Mouse (Mus musculus) heart, adult 8-10 months (tissue): ENCODE measurements around the gene Angptl2. TPM values are rescaled to one million over a fixed set of nuclear protein-coding genes. Genes with fewer than 3 reads are reported as not detected.
A peak's percentile ranks its signal among the peaks of the same experiment; 100 is the strongest.

Experiments
- DNase-seq: peaks from one replicate; pipeline ENCODE4 v3.0.0; 2022; ENCODE audit warnings: low spot score
- total RNA-seq, 4 experiments: library from RNA; stranded (reverse); gene quantifications; 2 replicates each; pipeline ENCODE4 v1.2.4; 2022

Angptl2 gene
- total RNA-seq, 4 experiments from 2014 or later, result 32.9 to 57.7 (median 53.5) TPM

DNA sequence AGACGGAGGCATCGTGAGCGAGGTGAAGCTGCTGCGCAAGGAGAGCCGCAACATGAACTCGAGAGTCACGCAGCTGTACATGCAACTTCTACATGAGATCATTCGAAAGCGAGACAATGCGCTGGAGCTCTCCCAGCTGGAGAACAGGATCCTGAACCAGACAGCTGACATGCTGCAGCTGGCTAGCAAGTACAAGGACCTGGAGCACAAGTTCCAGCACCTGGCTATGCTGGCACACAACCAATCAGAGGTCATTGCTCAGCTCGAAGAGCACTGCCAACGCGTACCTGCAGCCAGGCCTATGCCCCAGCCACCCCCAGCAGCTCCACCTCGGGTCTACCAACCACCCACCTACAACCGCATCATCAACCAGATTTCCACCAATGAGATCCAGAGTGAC lies 12.7 kb downstream of the Angptl2 start:
- DNase-seq, result peak; percentile 45

DNA sequence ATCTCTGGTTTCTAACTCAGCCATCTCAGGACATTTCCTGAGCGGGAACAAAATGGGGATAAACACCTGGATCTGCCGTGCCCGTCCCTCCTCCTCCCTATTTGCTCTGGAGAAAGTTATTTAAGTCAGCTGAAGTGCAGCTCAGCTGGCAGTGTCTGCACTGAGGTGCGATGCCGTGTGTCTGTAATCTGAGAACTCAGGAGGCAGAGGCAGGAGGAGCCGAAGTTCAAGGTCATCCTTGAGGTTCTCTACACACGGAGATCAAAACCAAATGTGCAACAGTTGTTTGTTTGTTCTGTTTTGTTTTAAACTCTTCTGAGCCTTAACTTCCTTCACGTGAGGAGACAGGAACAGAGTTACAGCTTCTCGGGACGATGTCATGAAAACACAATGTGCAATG lies 14.8 kb downstream of the Angptl2 start:
- DNase-seq, result no peak

DNA sequence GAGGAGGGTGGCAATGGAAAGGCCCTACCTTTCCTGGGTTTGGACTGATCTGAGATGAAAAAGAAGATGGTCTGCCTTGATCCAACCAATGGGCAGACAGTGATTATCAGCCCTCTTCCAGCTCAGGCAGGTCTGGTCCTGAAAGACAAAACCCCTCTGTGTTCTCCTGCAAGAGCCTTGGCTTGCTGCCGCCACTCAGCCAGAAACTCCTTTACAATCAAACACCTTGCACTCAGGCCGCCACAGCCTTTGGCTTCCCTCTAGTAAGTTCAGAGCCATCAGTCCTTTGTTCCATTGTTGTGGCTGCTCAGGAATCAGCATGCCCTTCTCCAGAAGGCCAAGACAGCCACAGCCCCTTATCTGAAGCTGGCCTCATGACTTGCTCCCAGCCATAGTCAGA lies 15.9 kb downstream of the Angptl2 start:
- no peak for DNase-seq

DNA sequence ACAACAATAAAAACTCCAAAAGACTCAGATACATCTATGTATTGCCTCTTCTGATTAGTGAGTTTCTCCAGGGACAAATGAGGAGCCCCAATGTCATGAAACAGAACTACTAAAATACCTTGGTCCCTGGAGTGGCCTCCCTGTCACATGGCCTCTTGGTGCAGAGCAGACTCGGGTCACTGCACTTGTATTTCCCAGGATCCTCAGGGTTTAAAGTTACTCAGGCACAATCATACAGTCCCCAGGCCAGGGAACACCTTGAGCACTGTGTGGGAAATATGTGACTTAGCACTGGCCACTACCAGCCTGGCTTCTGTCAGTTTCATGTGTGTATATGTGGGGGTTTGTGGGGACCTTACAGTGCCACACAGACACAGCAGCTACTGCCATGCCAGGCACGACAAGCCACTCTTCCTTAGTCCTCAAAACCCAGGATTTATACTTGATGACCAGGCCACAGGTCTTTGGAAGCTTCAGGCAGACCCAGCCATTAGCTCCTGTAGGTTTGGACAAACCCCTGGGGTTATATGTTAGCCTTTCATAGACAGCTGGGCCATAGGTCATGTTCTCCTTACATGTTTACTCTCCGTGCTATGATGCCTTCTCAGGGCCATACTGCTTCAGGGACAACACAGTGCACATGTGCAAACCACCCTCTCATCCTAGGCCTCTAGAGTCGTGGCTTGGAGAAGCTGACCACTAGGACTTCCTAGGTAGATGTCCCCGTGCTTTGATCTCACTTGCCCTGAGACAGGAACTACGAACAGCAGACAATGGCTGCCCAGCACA lies 17.1 kb downstream of the Angptl2 start:
- DNase-seq, result no peak

DNA sequence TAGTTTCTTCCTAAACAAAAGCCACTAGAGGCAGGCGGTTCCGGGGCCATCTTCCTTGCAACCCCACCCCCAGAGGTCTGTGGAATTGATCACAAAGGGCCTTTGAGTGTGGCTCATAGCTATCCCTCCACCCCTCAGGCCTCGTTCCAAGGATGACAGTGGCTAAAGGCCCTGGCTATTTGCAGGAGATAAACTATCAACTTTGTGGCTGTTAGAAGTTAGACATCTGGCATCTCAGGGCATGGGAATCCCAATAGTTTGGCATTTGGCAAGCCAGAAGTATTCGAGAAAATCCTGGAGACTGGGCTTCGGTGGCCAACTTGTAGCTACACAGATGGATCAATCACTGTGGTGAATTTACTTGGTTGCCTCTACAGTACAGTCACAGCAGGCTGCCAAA lies 18.0 kb downstream of the Angptl2 start:
- DNase-seq, result no peak

DNA sequence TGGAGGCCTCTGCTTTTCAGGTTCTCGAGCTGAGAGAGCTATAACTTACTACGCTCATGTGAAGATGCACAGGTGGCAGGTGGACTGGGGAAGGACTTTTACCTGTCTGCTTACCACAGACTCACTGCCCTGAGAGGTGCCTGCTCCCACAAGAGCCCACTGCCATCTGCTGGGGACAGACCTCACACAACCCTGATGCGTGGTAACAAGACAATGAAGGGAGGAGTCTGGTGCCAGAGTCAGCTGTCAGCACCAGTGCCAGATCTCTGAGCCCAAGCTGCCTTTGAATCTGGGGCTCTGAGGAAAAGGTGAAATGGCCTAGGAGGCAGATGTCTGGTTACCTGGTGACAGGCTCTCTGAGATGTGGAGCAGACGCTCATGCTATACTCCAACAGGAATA lies 19.0 kb downstream of the Angptl2 start:
- no peak for DNase-seq

DNA sequence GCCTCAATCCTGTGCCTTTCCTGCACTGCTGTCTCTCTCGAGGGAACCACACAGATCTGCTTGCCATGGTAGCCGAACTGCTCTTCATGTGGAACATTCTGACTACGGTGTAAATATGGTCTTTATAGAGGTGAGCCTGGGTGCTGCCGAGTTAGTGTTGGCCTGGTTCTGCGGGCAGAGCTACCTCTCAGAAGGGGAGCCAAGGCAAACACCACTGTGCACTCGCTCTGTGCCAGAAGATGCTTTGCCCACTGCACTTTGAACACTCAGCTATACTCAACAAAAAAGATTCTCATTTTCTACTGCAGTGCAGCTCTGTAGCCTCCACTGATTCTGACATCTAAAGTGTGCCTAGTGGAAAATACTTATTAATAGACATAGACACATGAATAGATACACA lies 21.7 kb downstream of the Angptl2 start:
- no peak for DNase-seq

DNA sequence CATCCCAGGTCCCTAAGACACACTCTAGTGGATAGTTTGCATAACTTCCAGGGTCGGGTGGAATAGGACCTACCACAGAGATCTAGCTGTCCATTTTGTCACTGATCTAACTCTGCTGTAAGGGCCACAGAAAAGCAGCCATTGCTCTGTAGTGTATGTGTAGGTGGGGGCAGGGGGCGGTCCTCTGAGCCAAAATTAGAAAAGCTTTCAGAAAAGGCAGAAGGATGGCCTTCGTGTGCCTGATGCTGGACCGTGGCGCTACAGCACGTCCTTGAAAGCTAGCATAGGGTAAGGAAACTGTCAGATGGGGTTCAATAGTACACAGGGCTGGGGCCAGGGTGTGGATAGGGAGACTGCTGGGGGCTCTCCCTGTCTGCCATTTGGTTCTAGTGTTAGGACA lies 29.0 kb downstream of the Angptl2 start:
- DNase-seq, result no peak

DNA sequence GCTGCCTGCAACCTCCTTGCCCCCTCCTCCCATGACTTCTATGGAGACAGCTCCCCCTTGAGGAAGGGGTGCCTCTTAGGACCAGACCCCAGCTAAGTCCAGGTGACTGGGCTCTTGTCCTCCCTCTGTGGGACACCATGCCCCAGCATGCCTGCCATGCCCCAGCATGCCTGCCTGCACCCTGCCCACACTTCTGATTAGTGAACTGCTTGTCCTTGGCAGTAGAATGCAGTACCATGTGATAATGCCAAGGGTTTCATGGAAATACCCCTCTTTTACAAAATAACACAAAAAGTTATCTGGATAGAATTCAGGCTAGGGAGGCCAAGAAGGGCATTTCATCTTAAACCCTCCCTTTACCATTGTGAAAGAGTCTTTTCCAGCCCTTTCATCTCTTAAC lies 29.5 kb downstream of the Angptl2 start:
- no peak for DNase-seq

DNA sequence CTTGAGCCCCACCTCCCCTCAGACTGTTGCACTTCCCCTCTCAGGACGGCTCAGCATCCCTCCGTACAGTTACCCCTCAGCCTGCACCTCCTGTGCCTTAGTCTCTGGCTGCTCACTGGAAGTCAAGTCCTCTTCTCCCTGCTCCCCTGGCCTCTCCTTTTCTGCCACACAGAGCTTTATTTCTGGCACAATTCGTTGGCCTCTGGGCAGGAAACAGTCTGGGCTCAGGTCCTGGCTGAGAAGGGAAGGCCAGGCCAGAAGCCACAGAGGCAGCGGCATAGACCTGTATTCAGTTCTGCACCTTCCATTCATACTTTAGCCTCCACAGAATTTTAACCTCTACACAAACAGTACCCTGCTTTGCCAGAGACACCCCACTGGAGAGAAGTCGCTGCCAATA lies 31.0 kb downstream of the Angptl2 start:
- DNase-seq, result no peak

DNA sequence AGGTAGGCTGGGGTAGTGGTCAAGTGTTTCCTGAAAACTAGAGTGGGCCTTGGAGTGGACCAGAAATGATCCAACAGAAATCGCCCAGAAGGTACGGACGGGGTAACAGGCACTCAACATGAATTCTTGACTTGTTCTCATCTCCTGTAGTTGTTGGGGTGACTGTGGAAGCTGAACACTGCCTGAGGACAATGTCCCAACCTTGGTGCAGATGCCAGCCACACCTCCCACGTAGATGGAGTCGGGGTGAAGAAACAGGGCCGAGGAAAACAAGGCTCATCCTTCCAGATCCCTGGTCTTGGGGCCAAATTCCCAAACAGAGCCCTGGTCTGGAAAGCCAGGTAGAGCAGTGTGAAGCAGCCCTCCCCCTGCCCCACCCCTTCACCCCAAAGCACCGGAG lies 32.7 kb downstream of the Angptl2 start:
- DNase-seq, result no peak

DNA sequence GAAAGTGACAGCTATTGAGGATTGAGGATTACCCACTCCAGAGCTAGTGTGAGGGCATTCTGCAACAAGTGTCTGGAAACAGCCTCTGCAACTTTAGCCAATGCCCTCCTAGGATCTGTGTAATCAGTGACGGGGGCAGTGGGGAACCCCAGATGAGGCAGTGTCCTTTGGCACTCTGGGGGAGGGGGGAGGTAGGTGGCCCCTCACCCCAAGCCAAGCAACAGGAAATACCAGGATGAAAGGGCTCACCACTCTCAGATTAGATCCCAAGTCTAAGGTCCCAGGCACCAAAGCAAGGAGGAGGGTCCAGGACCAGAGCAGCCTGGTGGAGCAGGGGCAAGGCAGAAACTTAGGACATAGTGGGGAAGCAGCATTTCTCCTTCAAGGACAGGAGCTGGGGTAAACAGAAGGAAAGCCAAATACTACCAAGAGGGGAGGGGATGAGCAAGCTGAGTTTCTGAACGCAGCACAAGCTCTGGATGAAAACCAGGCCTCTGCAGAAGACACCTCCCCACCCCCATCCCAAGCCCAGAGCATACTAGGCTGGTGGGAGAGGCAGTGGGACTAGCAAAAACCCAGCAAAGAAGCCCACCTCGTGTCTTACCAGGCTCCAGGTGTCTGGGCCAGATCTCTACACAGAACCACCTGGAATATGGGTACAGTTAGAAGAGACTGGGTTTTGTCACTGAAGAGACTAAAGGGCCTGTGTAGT lies 34.2 kb downstream of the Angptl2 start:
- DNase-seq, result no peak

DNA sequence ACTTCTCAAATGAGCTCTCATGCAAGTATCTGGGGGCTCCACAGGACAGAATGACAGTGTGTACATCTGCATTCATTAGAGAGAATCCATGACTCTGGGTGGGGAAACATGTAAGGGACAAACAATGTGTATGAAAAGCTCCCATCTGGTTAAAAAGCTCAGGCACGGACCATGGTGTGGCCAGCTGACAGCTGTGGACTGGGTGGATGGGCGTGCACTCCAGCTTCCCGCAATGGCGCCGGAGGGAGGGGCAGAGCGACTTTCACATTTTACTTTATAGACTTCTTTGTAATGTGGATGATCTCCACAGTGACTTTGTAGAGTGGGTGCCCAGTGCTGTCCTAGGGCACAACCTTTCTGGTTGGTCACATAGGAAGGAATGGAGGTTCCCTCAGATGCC lies 36.9 kb downstream of the Angptl2 start:
- no peak for DNase-seq

DNA sequence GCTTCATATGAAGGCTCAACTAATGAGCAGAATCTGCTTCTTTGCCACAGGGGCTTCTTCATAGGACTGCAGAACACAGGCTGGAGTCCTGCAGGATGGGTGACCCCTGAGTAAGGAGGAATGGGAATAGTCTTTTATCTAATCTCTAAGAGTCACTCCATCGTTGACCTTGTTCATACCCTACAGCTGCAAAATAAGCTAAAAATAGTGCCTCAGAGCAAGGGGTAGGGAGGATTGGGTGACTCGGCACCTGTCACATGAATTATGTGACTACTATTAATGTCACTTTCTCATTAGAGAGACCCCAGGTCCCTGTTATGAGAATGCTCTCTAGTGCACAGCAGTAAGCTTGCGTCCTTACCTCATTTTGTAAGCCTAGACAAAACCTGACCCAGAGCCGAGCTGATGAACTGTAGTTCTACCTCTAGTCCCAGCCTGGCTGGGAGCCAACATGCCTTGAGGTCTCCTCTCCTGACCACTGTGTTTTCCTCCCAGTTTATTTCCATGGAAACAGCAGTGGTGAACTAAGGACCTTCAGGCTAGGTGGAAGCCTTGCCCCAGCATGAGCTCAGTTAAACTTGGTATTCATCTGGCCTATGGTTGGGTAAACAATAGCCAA lies 37.8 kb downstream of the Angptl2 start:
- DNase-seq, result no peak

DNA sequence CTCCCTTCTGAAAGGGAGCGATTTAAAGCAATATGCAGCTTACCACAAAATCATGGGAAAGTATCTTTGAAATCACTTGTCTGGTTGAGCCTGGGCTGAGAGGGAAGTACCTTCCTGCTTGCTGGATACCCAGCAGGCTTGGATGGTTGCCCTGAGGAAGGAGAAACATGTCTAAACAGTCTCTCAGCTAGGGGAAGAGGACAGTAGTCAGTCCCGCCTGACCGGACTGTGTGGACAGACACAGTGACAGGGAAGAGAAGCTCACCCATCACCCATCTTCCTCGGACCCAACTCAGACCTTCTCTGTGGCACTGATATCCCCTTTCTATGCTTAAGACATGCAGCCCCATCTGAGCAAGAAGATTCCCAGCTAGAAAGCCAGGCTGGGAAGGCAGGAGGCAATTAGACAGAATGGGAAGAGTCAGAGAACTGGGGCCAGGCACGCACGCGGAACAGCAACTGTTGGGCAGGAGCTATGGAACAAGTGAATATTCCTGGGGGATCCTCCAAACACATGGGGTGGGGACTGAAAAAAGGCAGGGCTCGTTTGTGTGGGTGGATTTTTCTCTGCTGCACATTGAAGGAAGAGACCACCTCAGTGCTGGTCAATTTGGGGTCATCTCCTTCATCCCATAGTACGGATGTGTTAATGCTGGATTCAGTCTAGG lies 38.6 kb downstream of the Angptl2 start:
- no peak for DNase-seq

DNA sequence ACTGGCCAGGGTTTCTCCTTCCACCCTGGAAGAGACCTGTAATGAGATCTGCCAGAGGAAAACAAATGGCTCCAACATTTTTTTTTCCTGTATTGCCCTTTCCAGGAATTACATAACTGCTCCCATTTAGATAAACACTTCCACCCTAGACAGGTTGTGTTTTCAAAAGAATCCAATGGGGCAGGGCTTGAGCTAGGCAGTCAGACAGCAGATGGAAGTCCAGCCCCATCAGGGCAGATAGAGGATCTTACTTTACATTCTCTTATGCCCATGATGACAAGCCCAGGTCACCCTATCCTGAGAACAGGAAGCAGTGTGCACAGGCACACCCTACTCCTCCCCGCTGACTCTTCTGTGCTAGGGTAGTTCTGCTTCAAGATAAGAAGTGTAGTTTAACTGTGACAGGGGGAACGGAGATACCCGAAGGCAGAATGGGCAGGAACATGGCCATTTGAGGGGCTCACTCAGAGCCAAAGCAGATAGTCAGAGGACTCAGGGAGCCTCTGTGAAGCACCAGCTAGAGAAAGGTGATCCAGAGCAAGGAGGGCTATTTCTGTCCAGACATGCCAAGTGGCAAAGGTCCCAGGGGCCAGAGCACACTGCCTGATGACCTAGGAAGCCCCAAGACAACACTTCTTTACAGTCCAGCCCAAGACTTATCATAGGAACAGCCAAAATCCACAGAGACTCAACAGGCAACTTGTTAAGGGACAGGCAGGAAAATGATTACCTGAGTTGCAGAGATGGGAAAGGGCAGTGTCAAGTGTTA lies 41.1 kb downstream of the Angptl2 start:
- no peak for DNase-seq

DNA sequence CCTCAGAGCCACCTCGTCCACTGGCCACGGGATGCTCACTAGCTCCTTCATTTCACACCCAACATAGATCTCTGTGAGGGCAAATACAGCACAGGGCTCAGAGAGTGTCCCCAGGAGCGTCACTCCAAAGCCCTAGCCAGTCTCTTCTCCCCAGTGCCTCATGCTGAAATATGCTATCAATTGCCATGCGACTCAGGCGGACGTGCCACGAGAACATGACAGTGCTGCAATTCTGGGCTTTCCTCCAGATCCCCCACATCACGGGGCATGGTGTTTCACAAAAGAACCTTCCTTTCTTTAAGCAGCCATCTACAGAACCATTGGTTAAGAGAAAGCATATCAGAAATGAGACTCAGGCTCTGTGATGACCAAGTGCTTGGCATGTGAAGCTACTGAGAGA lies 44.9 kb downstream of the Angptl2 start:
- no peak for DNase-seq

DNA sequence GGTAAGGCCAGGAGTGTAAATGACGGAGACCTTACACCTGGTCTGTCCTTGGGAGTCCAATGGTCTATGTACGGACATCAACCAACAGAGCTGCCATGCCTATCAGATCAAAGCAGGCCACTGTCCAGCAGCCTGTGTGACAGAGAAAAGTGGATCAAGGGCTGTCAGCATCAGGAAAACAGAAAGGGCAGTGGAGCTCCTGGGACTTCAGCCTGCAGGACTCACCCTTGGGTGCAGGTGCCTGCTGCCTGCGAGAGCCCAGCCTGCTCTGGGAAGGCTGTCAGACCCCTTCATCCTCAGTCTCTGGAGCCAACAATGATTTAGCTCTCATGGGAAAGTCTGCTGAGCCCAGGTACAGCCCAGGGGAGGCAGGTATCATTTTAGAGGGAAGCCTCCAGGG lies 45.6 kb downstream of the Angptl2 start:
- no peak for DNase-seq

DNA sequence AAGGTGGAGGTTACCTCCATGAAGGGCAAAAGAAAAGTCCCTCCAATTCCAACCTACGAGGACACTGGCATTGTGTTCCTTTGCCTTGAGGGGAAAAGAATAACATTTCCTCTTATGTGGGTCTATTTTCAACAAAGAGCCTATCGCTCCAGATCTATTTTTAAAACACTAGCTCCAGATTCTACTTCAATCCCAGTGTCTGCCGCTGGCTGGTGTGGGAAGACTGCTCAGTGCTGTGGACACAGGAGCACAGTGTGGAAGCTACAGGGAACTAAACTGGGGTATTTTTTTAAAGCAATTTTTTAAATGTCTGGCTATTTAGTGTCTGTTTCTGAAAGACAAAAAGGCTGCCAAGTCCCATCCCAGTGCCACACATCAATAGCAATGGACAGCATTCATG lies 49.9 kb downstream of the Angptl2 start:
- DNase-seq, result no peak

DNA sequence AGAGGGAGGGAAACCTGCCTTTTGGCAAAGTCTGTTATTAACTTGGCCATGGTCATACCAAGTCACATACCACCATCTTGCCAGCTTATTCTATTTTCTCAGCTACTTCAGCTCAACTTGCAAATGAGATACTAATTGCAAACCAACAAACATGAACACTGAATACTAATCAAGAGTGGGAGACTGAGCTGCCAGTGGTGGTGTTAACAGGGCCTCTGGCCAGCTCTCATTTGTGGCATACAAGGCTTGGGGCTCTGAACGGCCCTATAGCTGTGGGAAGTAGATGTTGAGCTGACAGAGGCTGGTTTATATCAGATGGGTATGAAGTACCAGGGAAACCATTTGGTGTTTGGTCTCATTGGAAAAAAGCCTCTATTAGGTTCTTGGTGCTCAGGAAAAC lies 51.2 kb downstream of the Angptl2 start:
- no peak for DNase-seq

DNA sequence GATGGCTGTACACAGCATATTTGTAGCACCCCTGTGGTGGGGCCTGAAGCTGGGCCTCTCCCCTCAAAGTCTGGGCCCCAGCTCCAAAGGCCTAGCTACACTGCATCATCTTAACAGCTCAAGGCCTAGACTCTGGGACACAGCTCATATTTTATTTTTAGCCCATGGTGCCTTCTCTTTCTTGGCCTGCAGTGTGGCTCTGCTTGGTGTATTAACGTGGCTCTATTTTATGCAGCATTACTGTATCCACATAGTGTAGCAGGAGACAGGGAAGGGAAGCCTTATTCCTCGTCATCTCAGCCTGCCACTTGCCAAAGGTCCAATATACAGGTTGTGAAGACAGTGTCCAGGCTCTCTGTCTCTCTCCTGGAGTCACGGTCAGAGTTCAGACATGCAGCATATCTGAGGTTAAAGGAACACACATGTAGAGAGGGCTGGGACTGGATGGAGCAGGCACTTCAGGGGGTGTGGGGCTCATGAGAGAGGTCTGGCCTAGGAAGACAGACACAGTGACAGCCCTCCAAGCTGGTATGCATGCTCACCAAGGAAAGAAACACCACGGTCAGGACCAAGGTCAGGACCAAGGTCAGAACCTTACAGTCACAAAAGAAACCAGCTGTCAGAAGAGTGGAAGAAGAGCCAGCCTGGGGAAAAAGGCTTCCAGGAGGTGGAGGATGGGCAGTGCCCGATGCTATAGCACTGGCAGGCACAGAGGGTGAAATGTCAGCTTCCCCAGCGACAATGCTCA lies 52.7 kb downstream of the Angptl2 start:
- no peak for DNase-seq
